Comparison of ENCODE assay signal across 21 mouse cellular contexts in genomic region chr11:83969040-83969439, GRCm38 (mm10). TPM values are rescaled to one million over a fixed set of nuclear protein-coding genes. Genes with fewer than 3 reads are reported as not detected.
DNase-seq lines count a peak whose midpoint lies in the region; ATAC-seq and TF ChIP-seq lines count a peak whose summit lies in the region.
"Had no signal": no experiment of that assay in that cellular context is flagged by ENCODE, and none has a peak within 500 bp of the region (broad histone marks: within the 10 kb centered on the region; RNA-seq: fewer than 3 reads in every experiment).

No protein-coding gene starts in this region.

- WGBS in lung, postnatal 0 days = 85% methylated on average over 3 of the region's 3 CpGs
- 84% methylated on average over 3 of the region's 3 CpGs for WGBS in lung, adult 2 months

- peak; percentile 10; the same call in 1 of the 2 replicates for TF ChIP-seq CTCF in lung, postnatal 0 days (IDR thresholded peaks at IDR 0.05)
- TF ChIP-seq CTCF in lung, adult 2 months (IDR thresholded peaks at IDR 0.05; ENCODE audit: insufficient read depth, low read length) = no peak

- H3K4me1 ChIP-seq in lung, postnatal 0 days (ENCODE audit: insufficient read depth, low read depth, low read length) = no peaks in the 10 kb centered on the region; the same call in 1 of the 2 replicates
- H3K4me1 ChIP-seq in lung, adult 2 months (ENCODE audit: control insufficient read depth, insufficient read depth, low read length) = peaks cover 8% of the 10 kb centered on the region

- 0 out of 2 replicates have a peak, but pooled peaks cover 2% of the 10 kb centered on the region for H3K36me3 ChIP-seq in lung, postnatal 0 days (ENCODE audit: insufficient read depth, low read length)

- H3K27me3 ChIP-seq in lung, postnatal 0 days (replicated peaks; ENCODE audit: insufficient read depth, low read length) = no peaks in the 10 kb centered on the region
- H3K27me3 ChIP-seq: forebrain, embryonic 13.5 days; hindbrain, embryonic 12.5 days; megakaryocyte, embryonic 14.5 days had no signal

- intact Hi-C loops in heart, postnatal 25 days (cut with DNase I) = no loop called here

- no peak for TF ChIP-seq EP300 in lung, postnatal 0 days (IDR thresholded peaks at IDR 0.05)

- H3K27ac ChIP-seq in lung, postnatal 0 days (ENCODE audit: low read length) = no peak overlapping the region
- H3K27ac ChIP-seq: embryonic facial prominence, embryonic 10.5 days; forebrain, embryonic 13.5 days; heart, embryonic 10.5 days; hindbrain, embryonic 12.5 days had no signal

- no peak overlapping the region for H3K4me3 ChIP-seq in lung, postnatal 0 days (ENCODE audit: low read depth, low read length)
- H3K4me3 ChIP-seq in lung, adult 2 months (replicated peaks; ENCODE audit: extremely low read depth, low read depth, low read length) = no peak overlapping the region
- H3K4me3 ChIP-seq: embryonic facial prominence, embryonic 10.5 days; forebrain, embryonic 13.5 days; heart, embryonic 10.5 days; hindbrain, embryonic 12.5 days; megakaryocyte, embryonic 14.5 days had no signal

- DNase-seq in heart, adult 11 months = peak; percentile 87
- no peak for DNase-seq in heart, postnatal 25 days (ENCODE audit: low spot score)
- no peak for DNase-seq in lung, postnatal 0 days (ENCODE audit: low spot score)
- no peak for DNase-seq in lung, adult 2 months
- DNase-seq in R1 (ENCODE audit: low read depth, low spot score) = peak; percentile 18
- DNase-seq in adrenal gland, postnatal 36 days = no peak
- no peak for DNase-seq in gastrocnemius, postnatal 25 days
- DNase-seq: adrenal gland, postnatal 25 days; cerebellum, adult 2 months; cerebellum, postnatal 36 days; kidney, postnatal 4 days; midbrain, embryonic 14.5 days; thymus, postnatal 36 days had no signal

- no peak overlapping the region for H3K9ac ChIP-seq in lung, postnatal 0 days (replicated peaks; ENCODE audit: low read depth)
- H3K9ac ChIP-seq: forebrain, embryonic 13.5 days; hindbrain, embryonic 12.5 days had no signal

- no peak overlapping the region for H3K4me2 ChIP-seq in lung, postnatal 0 days (replicated peaks; ENCODE audit: low read depth, low read length)
- H3K4me2 ChIP-seq: forebrain, embryonic 13.5 days; hindbrain, embryonic 12.5 days; liver, embryonic 11.5 days had no signal

- H3K9me3 ChIP-seq in lung, postnatal 0 days (ENCODE audit: low read length) = no peaks in the 10 kb centered on the region
- H3K9me3 ChIP-seq: embryonic facial prominence, embryonic 10.5 days; forebrain, embryonic 13.5 days; heart, embryonic 10.5 days; hindbrain, embryonic 12.5 days; megakaryocyte, embryonic 14.5 days had no signal

- TF ChIP-seq POLR2A in lung, adult 2 months (IDR thresholded peaks at IDR 0.05; ENCODE audit: borderline replicate concordance, extremely low read depth, low read depth, low read length) = no peak

- no peak for ATAC-seq in lung, postnatal 0 days
- 0 out of 2 replicates have a peak, but pooled peaks have one; percentile 15 for ATAC-seq in megakaryocyte progenitor cell, adult 5-6 weeks (replicated peaks; ENCODE audit: poor library complexity)
- ATAC-seq: activated CD4-positive, CD25-positive, alpha-beta regulatory T cell, adult 4 months; forebrain, embryonic 13.5 days had no signal

RNA-seq across cellular contexts. Expression of gene Synrg, which starts 4.8 kb away (rescaled TPM):
- 10 to 100 TPM; 25.7 to 27.4 TPM for total RNA-seq in heart, postnatal 25 days (2021)
- polyA plus RNA-seq in lung, postnatal 0 days (2015; fragmentation: Nextera tagmentation; extraction: Ambion mirVana) = 7.4 and 8.8 TPM in 2 replicates
- polyA plus RNA-seq in lung, adult 2 months (2012; rRNA removed) = 20.6 and 30.5 TPM in 2 replicates
- total RNA-seq in megakaryocyte progenitor cell, adult 5-6 weeks (2015) = 20.4 and 25.3 TPM in 2 replicates
- 13.2 and 14.6 TPM in 2 replicates for total RNA-seq in megakaryocyte progenitor cell, adult 5-6 weeks (2017)
- 10 to 100 TPM; 48.4 to 49.2 TPM for total RNA-seq in adrenal gland, postnatal 36 days (2021)
- 10 to 100 TPM; 30.5 to 32.3 TPM for total RNA-seq in gastrocnemius, postnatal 25 days (2021)

RNA-seq across cellular contexts. Expression of gene Ddx52, which starts 27.2 kb away (rescaled TPM):
- total RNA-seq in heart, postnatal 25 days (2021) = 10 to 100 TPM in 1 of 2 experiments, 1 to 10 TPM in 1; 9.5 to 10.1 TPM
- polyA plus RNA-seq in lung, postnatal 0 days (2015; fragmentation: Nextera tagmentation; extraction: Ambion mirVana) = 23.0 and 23.3 TPM in 2 replicates
- 2.7 and 4.9 TPM in 2 replicates for polyA plus RNA-seq in lung, adult 2 months (2012; rRNA removed)
- 34.2 TPM in 2 replicates for total RNA-seq in megakaryocyte progenitor cell, adult 5-6 weeks (2015)
- total RNA-seq in megakaryocyte progenitor cell, adult 5-6 weeks (2017) = 65.5 and 67.1 TPM in 2 replicates
- 10 to 100 TPM; 20.0 to 21.7 TPM for total RNA-seq in adrenal gland, postnatal 36 days (2021)
- total RNA-seq in gastrocnemius, postnatal 25 days (2021) = 1 to 10 TPM; 8.6 to 8.7 TPM

Comparison
In these comparisons a context has a peak if more than half of its experiments do, and no peak if none do; other contexts are left out.
1. DNase-seq: peak in heart, adult 11 months (single experiment) and R1 (single experiment); none in heart, postnatal 25 days (single experiment), lung, postnatal 0 days (single experiment), lung, adult 2 months (single experiment), adrenal gland, postnatal 36 days (0 of 2) and gastrocnemius, postnatal 25 days (single experiment).